Mouse (Mus musculus) heart, postnatal 0 days (tissue): Measurements from ENCODE around the gene Zfp260. TPM values are rescaled to one million over a fixed set of nuclear protein-coding genes. Genes with fewer than 3 reads are reported as not detected.

Source experiments
- ATAC-seq: fragments of 200-750 bp; cut with Nextera tagmentation; 2 replicates; pipeline ENCODE4 v1.8.0; 2017; ENCODE audit warnings: low read depth, moderate number of reproducible peaks, moderate library complexity; ENCODE audit not compliant: insufficient read depth
- DNase-seq: peaks from one replicate; pipeline ENCODE4 v3.0.0-alpha.2; 2016; ENCODE audit warnings: low spot score
- H3K27ac ChIP-seq: fragments of 300-500 bp; sonication (generic); 2 replicates; pipeline ENCODE4 v1.5.1; 2014; ENCODE audit warnings: low read depth, mild to moderate bottlenecking
- H3K27me3 ChIP-seq: fragments of 300-500 bp; sonication (generic); 2 replicates; pipeline ENCODE4 v1.6.1; 2014; ENCODE audit warnings: low read length, mixed read lengths; ENCODE audit not compliant: control insufficient read depth, insufficient read depth
- H3K36me3 ChIP-seq: fragments of 300-500 bp; sonication (generic); replicated peaks from 2 replicates; pipeline ENCODE4 v1.6.1; 2014; ENCODE audit warnings: low read length, mixed read lengths; ENCODE audit not compliant: control insufficient read depth, insufficient read depth
- H3K4me1 ChIP-seq: fragments of 300-500 bp; sonication (generic); 2 replicates; pipeline ENCODE4 v1.6.1; 2014; ENCODE audit warnings: antibody characterized with exemption; ENCODE audit not compliant: control insufficient read depth, insufficient read depth
- H3K4me2 ChIP-seq: fragments of 300-500 bp; sonication (generic); 2 replicates; pipeline ENCODE4 v1.6.1; 2014; ENCODE audit warnings: low read depth, mild to moderate bottlenecking, low read length, moderate library complexity
- H3K4me3 ChIP-seq: fragments of 300-500 bp; sonication (generic); 2 replicates; pipeline ENCODE4 v1.5.1; 2014; ENCODE audit warnings: low read depth, low read length
- H3K9ac ChIP-seq: fragments of 300-500 bp; sonication (generic); replicated peaks from 2 replicates; pipeline ENCODE4 v1.6.1; 2014; ENCODE audit warnings: low read depth, low read length, mixed read lengths
- H3K9me3 ChIP-seq: fragments of 300-500 bp; sonication (generic); replicated peaks from 2 replicates; pipeline ENCODE4 v1.6.1; 2016; ENCODE audit warnings: low read length; ENCODE audit not compliant: control insufficient read depth
- CTCF ChIP-seq: IDR thresholded peaks from 2 replicates; pipeline ENCODE4 v1.5.1; 2016; ENCODE audit warnings: antibody characterized with exemption, control low read depth, low read depth
- EP300 ChIP-seq: IDR thresholded peaks from 2 replicates; pipeline ENCODE4 v1.6.1; 2016; ENCODE audit warnings: antibody characterized with exemption, low read depth
- WGBS: fragments of 180-500 bp; shearing (Covaris S2); extraction: QIAGEN DNeasy Blood & Tissue Kit; methylation state at CpG from one replicate; pipeline ENCODE4 v1.1.7; 2014; 5-methylcytosine and 5-hydroxymethylcytosine counted together
- microRNA-seq: library from miRNA; unstranded; fragments of <30 nt; microRNA quantifications from one replicate; pipeline ENCODE4, GENCODE M21; 2016
- polyA plus RNA-seq: library from polyadenylated mRNA; unstranded; fragments of >200 nt; fragmentation: Nextera tagmentation; extraction: Ambion mirVana; gene quantifications from 2 replicates; pipeline ENCODE4 v1.2.1, GENCODE M21; 2015
- total RNA-seq: library from RNA; depleted of rRNA; stranded (reverse); fragments of >200 nt; gene quantifications from 2 replicates; pipeline ENCODE4 v1.2.3, GENCODE M21; 2014; ENCODE audit warnings: low replicate concordance; rRNA removed

Gene Zfp260
- total and polyA plus RNA-seq, 2 experiments from 2014 or later = 33.1 to 54.6 TPM

DNA sequence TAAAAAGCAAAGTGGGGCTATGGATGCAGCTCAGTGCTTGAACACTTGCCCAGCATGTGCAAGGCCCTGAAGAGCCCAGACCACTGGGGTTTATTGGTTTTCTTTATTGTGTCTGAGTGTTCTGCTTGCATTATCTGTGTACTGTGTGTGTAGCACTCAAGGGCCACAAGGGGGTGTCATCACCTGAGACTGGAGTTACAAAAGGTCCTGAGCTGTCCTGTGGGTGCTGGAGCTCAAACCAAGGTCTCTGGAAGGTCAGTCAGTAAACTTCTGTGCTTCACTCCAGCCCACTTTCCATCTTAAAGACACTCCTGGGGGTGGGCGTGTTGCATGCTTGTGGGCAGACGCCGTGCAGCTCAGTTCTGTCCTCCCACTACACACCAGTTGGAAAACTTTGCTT, 60.9 kb downstream of the Zfp260 start:
- Histone ChIP-seq H3K4me3 (no peak overlapping the region), H3K9ac (no peak overlapping the region), H3K27me3 (no peaks in the 10 kb centered on the region), H3K36me3 (peaks cover 46% of the 10 kb centered on the region), H3K27ac (no peak overlapping the region), H3K4me1 (no peaks in the 10 kb centered on the region), H3K4me2 (no peak overlapping the region), H3K9me3 (peaks cover 81% of the 10 kb centered on the region)
- DNase-seq (no peak), ATAC-seq (no peak)
- WGBS = 98% methylated on average over 3 of the region's 3 CpGs
- TF ChIP-seq EP300 (no peak), CTCF (no peak)

Small RNA genes lying within 50 kb of the gene (microRNA-seq; reads per million reads assigned to microRNA genes)
- gene Gm23368 = not detected

Other genes starting within 250 kb of the Zfp260 start
- 2.7 TPM in 1 of 2 replicates, not detected in the other for gene Zfp940, start 241.1 kb upstream of the Zfp260 start, total RNA-seq
- gene Zfp940, start 241.1 kb upstream of the Zfp260 start, polyA plus RNA-seq = 0.55 and 0.56 TPM in 2 replicates
- 0.70 and 0.80 TPM in 2 replicates for gene Zfp420, start 234.8 kb upstream of the Zfp260 start, total RNA-seq
- 2.2 and 2.5 TPM in 2 replicates for gene Zfp420, start 234.8 kb upstream of the Zfp260 start, polyA plus RNA-seq
- gene Zfp27, start 188.2 kb upstream of the Zfp260 start, total RNA-seq = 7.5 and 12.8 TPM in 2 replicates
- gene Zfp27, start 188.2 kb upstream of the Zfp260 start, polyA plus RNA-seq = 6.5 and 7.7 TPM in 2 replicates
- gene Zfp383, start 186.6 kb upstream of the Zfp260 start, total RNA-seq = 2.5 and 5.3 TPM in 2 replicates
- 2.5 and 3.0 TPM in 2 replicates for gene Zfp383, start 186.6 kb upstream of the Zfp260 start, polyA plus RNA-seq
- gene Zfp74, start 140.7 kb upstream of the Zfp260 start, total RNA-seq = 2.0 and 3.2 TPM in 2 replicates
- 5.4 and 5.5 TPM in 2 replicates for gene Zfp74, start 140.7 kb upstream of the Zfp260 start, polyA plus RNA-seq
- 38.3 and 39.3 TPM in 2 replicates for gene Zfp568, start 110.8 kb upstream of the Zfp260 start, total RNA-seq
- 9.5 and 13.6 TPM in 2 replicates for gene Zfp568, start 110.8 kb upstream of the Zfp260 start, polyA plus RNA-seq
- gene Zfp14, start 43.4 kb upstream of the Zfp260 start, total RNA-seq = 5.7 and 6.0 TPM in 2 replicates
- gene Zfp14, start 43.4 kb upstream of the Zfp260 start, polyA plus RNA-seq = 2.2 and 2.6 TPM in 2 replicates
- gene Zfp82, start 21.9 kb upstream of the Zfp260 start, total RNA-seq = 0.08 and 0.54 TPM in 2 replicates
- gene Zfp82, start 21.9 kb upstream of the Zfp260 start, polyA plus RNA-seq = 1.9 and 2.4 TPM in 2 replicates
- gene Gm26920, start 4.4 kb upstream of the Zfp260 start, total RNA-seq = not detected in 2 replicates
- 0.18 TPM in 1 of 2 replicates, not detected in the other for gene Gm26920, start 4.4 kb upstream of the Zfp260 start, polyA plus RNA-seq
- gene Zfp566, start 4.2 kb upstream of the Zfp260 start, total RNA-seq = not detected in 2 replicates
- gene Zfp566, start 4.2 kb upstream of the Zfp260 start, polyA plus RNA-seq = 4.1 and 4.6 TPM in 2 replicates
- 2.6 and 4.5 TPM in 2 replicates for gene Zfp382, start 27.2 kb downstream of the Zfp260 start, total RNA-seq
- 3.8 and 4.6 TPM in 2 replicates for gene Zfp382, start 27.2 kb downstream of the Zfp260 start, polyA plus RNA-seq
- 18.6 and 29.7 TPM in 2 replicates for gene Zfp146, start 75.0 kb downstream of the Zfp260 start, total RNA-seq
- gene Zfp146, start 75.0 kb downstream of the Zfp260 start, polyA plus RNA-seq = 4.4 and 5.7 TPM in 2 replicates
- 516 and 816 TPM in 2 replicates for gene Cox7a1, start 89.4 kb downstream of the Zfp260 start, total RNA-seq
- 1,339 and 1,426 TPM in 2 replicates for gene Cox7a1, start 89.4 kb downstream of the Zfp260 start, polyA plus RNA-seq
- 356 and 427 TPM in 2 replicates for gene Capns1, start 104.0 kb downstream of the Zfp260 start, total RNA-seq
- gene Capns1, start 104.0 kb downstream of the Zfp260 start, polyA plus RNA-seq = 84.4 and 88.5 TPM in 2 replicates
- 105 and 799 TPM in 2 replicates for gene Polr2i, start 137.2 kb downstream of the Zfp260 start, total RNA-seq
- gene Polr2i, start 137.2 kb downstream of the Zfp260 start, polyA plus RNA-seq = 109 and 112 TPM in 2 replicates
- gene Tbcb, start 137.5 kb downstream of the Zfp260 start, total RNA-seq = 40.0 and 80.7 TPM in 2 replicates
- gene Tbcb, start 137.5 kb downstream of the Zfp260 start, polyA plus RNA-seq = 131 and 137 TPM in 2 replicates
- not detected in 2 replicates for gene Ovol3, start 140.9 kb downstream of the Zfp260 start, total RNA-seq
- not detected in 2 replicates for gene Ovol3, start 140.9 kb downstream of the Zfp260 start, polyA plus RNA-seq
- not detected in 2 replicates for gene Thap8, start 185.3 kb downstream of the Zfp260 start, total RNA-seq
- 0.33 and 0.41 TPM in 2 replicates for gene Thap8, start 185.3 kb downstream of the Zfp260 start, polyA plus RNA-seq
- gene Wdr62, start 185.6 kb downstream of the Zfp260 start, total RNA-seq = 3.4 and 5.2 TPM in 2 replicates
- gene Wdr62, start 185.6 kb downstream of the Zfp260 start, polyA plus RNA-seq = 2.6 and 3.2 TPM in 2 replicates
- gene Clip3, start 197.0 kb downstream of the Zfp260 start, total RNA-seq = 4.3 and 22.4 TPM in 2 replicates
- gene Clip3, start 197.0 kb downstream of the Zfp260 start, polyA plus RNA-seq = 3.1 and 3.5 TPM in 2 replicates
- 40.0 and 57.2 TPM in 2 replicates for gene Alkbh6, start 213.9 kb downstream of the Zfp260 start, total RNA-seq
- gene Alkbh6, start 213.9 kb downstream of the Zfp260 start, polyA plus RNA-seq = 63.5 and 71.2 TPM in 2 replicates
- 0.34 and 1.1 TPM in 2 replicates for gene Syne4, start 220.0 kb downstream of the Zfp260 start, total RNA-seq
- 1.6 TPM in 2 replicates for gene Syne4, start 220.0 kb downstream of the Zfp260 start, polyA plus RNA-seq
- gene E130208F15Rik, start 227.0 kb downstream of the Zfp260 start, total RNA-seq = 0.46 and 0.77 TPM in 2 replicates
- 2.6 and 3.1 TPM in 2 replicates for gene E130208F15Rik, start 227.0 kb downstream of the Zfp260 start, polyA plus RNA-seq
- gene Sdhaf1, start 229.1 kb downstream of the Zfp260 start, total RNA-seq = 15.8 and 16.5 TPM in 2 replicates
- 23.2 and 23.3 TPM in 2 replicates for gene Sdhaf1, start 229.1 kb downstream of the Zfp260 start, polyA plus RNA-seq